Mouse (Mus musculus): ENCODE results near the gene Praf2.
A peak's percentile ranks its signal among the peaks of the same experiment; 100 is the strongest.

The Praf2 gene

GRCm38 (mm10) chrX:7740082-7740819, 12.0 kb downstream of the Praf2 start:
- peak; percentile 51 to 71 for DNase-seq

- no peak for DNase-seq
Observed at GRCm38 (mm10) chrX:7741103-7741502, 12.9 kb downstream of the Praf2 start.

GRCm38 (mm10) chrX:7743470-7743869, 15.2 kb downstream of the Praf2 start:
- DNase-seq: no peak

DNA sequence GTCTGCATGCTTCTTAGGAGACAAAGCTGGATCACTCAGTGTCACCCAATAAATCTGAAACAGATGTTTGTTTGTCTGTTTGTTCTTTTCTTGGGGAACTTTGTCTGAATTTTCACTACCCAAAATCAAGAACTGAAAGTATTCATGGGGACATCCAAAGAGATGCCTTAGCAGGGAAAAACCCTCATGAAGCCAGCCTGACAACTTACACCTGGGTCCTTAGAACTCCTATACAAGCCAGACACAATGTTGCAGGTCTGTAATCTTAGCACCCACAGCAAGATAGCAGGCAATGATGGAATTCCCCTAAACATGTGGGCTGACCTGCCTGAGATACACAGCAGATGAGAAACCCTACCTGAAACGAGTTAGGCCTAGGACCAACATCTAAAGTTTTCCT, 16.7 kb downstream of the Praf2 start:
- DNase-seq: no peak

- DNase-seq: no peak
Observed at GRCm38 (mm10) chrX:7745429-7745828, 17.2 kb downstream of the Praf2 start.

- peak; percentile 70 to 79 for DNase-seq
Observed at GRCm38 (mm10) chrX:7750432-7751116, 22.3 kb downstream of the Praf2 start, which contains the start of gene Ccdc120. Gene Ccdc120, minus strand, starts transcription at chrX:7750905.

DNA sequence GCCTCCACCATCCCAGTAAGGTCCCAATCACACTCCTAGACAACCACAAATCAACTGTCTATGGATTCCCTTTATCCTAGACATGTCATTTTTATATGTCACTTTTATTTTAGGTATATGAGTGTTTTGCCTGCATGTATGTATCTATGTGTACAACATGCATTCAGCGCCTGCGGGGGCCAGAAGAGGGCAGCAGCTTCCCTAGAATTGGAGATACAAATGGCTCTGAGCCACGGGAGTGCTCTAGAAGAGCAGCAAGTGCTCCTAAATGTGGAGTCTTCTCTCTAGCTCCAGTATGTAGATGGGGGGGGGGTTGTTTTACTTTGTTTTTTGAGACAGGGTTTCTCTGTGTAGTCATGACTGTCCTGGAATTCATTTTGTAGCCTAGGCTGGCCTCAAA, 25.4 kb downstream of the Praf2 start:
- peak in 1 of 2 experiments; percentile 37 for DNase-seq

DNA sequence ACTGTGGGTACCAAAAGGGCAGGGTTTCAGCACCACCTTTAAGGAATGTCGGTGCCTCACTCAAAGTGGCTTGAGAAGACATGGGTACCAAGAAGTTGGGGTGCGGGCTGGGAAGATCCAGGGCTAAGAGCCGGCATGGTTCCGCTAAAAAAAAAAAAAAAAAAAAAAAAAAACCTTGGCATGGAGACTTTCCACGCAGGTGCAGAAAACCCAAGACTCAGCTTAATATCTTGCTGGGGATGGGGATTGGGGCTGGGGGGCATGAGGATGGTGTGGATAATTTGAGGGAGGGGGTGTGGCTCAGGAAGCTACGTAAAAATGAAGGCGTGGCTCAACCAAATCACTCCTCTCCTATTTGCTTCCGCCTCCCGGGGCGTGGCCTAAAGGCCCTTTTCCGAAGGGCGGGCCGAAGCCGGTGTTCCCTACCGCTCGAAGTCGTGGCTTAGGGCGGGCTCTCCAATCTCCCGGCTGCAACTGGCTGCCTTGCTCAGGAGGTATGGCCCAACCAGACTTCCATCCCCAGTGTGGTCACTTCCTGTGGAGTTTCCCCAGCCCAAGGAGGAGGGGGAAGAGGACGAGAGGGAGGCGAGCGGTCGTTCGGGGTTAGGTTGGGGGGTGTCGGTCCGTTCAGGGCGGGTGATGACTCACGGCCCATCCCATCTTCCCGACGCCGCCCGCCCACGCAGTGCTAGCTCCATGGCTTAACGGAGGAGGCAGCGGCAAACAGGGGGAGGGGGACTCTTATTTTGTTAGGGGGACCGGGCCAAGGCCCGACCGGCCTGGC, 34.1 kb downstream of the Praf2 start, which contains the start of gene Tfe3:
Gene Tfe3, plus strand, starts transcription at position 424 of the 784 bp plus-strand sequence.
- DNase-seq: peak; percentile 93 to 97

GRCm38 (mm10) chrX:7762921-7763197, 34.6 kb downstream of the Praf2 start:
- no peak for DNase-seq

- peak; percentile 57 to 69 for DNase-seq
Observed at GRCm38 (mm10) chrX:7763631-7764393, 35.6 kb downstream of the Praf2 start.

DNA sequence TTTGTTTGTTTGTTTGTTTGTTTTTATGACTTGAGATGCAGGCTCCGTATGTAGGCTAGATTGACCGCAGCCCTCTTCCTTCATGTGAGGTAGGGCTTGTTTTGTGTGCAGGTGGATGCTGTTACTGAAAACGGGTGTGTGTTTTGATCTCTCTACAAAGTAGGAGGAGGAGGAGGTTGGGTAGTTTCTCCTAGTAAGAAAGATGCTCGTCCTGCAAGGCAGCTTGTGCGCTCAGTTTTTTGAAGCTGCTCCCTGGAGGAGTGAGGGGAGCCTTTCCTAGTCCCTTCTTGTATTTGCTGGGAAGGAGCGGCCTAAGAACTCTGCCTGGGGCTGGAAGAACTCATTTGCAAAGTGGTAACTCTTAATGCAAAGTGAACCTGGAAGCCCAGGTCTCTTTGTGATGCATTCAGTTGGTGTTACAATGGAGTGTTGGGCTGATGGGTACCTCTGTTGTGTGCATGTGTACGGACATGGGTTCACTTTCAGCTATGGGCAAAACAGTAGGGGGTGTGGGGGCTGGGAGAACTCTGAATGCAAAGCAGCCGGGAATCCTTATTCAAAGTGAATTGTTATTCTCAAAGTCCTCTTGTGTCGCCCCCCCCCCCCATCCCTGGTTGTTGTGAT, 36.5 kb downstream of the Praf2 start:
- DNase-seq: no peak

DNA sequence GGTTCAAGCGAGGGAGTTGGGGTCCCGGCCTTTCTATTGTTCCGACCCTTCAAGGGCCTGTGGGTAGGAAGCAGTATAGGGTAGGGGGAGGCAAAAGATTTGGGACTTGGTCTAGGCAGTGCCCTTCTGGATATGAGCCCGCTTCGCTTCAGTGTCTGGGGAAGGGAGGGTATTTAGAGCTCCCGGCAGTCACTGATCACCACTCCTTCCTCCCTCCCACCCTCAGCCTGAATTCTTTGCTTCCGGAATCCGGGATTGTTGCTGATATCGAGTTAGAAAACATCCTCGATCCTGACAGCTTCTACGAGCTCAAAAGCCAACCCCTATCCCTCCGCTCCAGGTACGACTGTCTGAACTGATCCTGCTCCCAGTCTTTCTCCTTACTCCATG, 37.0 kb downstream of the Praf2 start:
- DNase-seq: no peak

GRCm38 (mm10) chrX:7765764-7766163, 37.5 kb downstream of the Praf2 start:
- DNase-seq: peak; percentile 70 to 82

GRCm38 (mm10) chrX:7769302-7770017, 41.2 kb downstream of the Praf2 start:
- DNase-seq: no peak

DNA sequence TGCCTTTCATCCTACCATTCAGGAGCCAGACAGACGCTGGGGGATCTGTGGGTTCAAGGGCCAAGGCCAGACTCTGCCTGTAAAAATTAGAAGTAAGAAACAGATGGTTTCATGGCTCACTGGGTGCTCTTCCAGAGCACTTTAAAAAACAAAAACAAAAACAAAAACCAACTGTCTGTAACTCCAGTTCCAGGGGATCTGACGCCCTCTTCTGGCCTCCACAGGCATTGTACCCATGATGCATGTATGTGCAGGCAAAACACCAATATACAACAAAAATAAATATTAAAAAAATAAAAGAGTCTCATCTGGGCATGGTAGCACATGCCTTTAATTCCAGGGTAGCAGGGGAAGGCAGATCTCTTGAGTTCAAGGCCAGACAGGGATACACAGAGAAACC, 44.5 kb downstream of the Praf2 start:
- DNase-seq: peak in 1 of 2 experiments; percentile 29

DNA sequence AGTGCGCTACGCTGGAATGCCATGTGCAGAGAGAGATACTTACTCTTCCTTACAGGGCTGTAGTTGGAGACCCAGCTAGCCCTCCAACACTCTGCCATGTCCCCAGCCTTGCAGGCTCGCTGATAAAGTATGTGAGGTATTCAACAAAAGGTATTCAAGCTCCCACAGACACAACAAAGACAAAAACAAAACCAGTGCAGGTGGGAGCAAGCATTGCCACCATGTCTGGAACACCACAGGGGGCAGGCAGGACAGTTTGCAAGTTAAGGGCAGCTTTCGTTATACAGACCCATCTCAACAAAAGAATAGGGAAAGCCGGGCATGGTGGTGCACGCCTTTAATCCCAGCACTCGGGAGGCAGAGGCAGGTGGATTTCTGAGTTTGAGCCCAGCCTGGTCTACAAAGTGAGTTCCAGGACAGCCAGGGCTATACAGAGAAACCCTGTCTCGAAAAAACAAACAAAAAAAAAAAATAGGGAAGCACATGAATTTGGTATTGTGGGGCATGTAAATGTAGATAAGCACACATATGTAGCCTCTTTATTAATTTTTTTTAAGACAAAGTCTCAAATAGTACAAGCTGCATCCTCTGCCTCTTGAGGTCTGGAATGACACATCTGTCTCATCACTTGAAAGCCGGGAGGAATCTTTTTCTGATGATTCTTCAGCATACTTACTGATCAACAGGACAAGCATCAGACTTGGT, 47.4 kb downstream of the Praf2 start:
- no peak for DNase-seq

DNA sequence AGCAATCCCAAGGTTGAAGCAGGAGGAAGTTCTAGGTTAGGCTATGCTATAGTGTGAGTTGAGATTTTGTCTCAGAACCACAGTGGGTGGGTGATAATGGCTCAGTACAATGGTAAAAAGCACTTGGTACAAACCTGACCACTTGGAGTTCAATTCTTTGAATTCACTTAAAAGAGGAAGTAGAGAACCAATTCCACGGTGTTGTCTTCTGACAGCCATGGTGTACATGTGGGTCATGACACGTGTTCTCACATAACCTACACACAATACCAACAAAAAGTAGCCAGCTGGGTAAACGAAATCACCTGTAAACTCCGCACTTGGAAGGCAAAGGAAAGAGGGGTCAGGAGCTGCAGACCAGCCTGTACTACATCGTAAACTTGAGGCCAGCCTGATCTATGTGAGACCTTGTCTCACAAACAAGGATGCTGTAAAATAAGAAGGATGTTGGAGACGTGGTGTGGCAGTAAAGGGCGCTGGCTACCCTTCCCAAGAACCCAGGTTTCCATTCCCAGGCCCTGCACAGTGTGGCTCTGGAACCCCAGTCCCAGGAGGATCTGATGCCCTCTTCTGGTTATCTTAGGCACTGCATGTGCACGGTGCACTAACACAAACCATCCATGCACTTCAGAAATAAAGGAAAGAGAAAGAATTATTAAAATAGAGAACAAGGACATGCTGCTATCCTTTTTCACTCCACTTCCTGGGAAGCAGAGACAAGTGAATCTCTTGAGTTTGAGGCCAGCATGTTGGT, 48.3 kb downstream of the Praf2 start:
- DNase-seq: peak; percentile 29 to 58

DNA sequence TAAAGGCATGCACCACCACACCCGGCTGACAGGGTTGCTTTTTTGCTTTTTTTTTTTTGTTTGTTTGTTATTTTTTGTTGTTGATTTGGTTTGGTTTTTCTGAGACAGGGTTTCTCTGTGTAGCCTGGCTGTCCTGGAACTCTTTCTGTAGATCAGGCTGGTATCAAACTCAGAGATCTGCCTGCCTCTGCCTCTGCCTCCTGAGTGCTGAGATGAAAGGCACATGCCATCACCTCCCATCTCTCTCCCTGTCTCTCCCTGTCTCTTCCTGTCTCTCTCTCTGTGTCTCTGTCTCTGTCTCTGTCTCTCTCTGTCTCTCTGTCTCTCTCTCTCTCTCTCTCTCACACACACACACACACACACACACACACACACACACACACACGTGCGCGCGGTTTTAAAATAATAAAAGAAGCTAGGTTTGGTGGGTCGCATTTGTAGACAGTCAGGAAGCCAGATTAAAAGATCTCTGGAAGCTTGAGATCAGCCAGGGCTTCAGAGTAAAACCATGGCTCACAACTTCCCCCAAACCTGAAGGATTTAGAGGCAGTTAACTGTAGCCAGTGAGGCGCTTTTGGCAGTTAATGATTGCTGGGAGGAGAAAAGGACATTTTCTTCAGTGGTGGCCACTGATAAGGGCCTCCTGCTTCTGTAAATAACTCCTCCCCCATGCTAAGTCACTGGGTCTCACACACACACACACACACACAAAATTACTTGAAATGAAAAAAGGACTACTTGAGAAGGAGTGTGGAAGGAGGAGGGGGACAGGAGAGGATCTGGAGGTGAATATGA, 50.4 kb downstream of the Praf2 start:
- DNase-seq: no peak

DNA sequence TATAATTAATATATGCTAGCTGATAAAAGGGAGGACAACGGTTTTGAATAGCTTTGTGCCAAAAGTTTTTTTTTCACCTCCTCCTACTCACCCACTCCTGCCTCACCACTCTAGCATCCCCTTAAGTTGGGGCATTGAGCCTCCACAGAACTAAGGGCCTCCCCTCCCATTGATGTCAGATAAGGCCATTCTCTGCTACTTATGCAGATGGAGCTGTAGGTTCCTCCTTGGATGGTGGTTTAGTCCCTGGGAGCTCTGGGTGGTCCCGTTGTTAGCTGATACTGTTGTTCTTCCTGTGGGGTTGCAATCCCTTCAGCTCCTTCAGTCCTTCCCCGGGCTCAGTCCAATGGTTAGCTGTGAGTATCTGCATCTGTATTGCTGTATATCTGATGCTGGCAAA, 51.1 kb downstream of the Praf2 start:
- DNase-seq: no peak

All from lung, postnatal 4 days (tissue).